Mouse (Mus musculus): ENCODE data around the gene Ucn2. TPM values are rescaled to one million over a fixed set of nuclear protein-coding genes. Genes with fewer than 3 reads are reported as not detected.

The Ucn2 gene
- polyA plus RNA-seq, 1 experiment from 2014 or later: not detected

DNA sequence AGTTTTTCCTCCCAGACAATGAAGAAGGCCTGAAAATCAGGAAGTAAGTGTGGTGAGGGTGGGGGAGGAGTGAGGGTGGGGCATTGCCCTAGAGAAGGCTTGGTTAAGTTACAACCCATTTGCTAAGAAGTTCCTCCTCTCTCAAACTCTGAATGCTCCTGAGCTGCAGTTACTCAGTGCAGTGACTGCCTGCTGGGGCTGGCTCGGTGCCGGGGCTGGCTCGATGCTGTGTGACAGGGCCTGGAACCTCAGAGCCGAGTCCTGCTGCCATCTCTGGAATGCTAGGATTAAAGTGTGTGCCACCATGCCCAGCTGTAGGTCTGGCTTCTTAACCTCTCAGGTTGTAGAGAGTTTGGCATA is 13.3 kb downstream of the Ucn2 start:
- Histone ChIP-seq H3K9me3 (replicated peaks) (no peaks in the 10 kb centered on the region), H3K4me1 (peaks cover 19% of the 10 kb centered on the region), H3K36me3 (no peaks in the 10 kb centered on the region), H3K27me3 (ENCODE audit: low read depth, poor library complexity, severe bottlenecking) (no peaks in the 10 kb centered on the region), H3K27ac (no peak overlapping the region), H3K4me3 (no peak overlapping the region)
- DNase-seq (ENCODE audit: low spot score): no peak
- 88% methylated on average over 4 of the region's 4 CpGs for WGBS

DNA sequence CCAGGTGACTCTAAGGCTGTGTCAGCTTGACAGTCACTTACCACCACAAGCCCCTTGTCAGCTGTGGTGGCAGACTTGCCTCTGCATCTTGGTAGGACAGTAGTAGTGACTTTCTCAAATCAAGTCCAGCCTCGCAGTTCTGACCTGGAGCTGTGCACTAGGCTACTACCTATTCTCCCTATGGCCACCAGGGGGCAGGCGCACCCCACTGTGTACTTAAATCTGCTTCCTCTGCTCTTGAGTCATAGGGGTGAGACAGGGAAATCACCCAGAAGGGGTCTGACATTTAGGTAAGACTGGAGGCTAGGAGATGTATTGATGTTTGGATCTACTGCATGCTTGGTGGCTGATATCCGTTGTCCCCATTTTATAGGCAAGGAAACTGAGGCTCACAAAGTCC is 14.9 kb downstream of the Ucn2 start:
- peak; percentile 83 for DNase-seq (ENCODE audit: low spot score)
- H3K9me3 ChIP-seq (replicated peaks): no peaks in the 10 kb centered on the region
- H3K36me3 ChIP-seq: no peaks in the 10 kb centered on the region
- H3K4me1 ChIP-seq: peaks cover 9% of the 10 kb centered on the region
- H3K4me3 ChIP-seq: no peak overlapping the region
- no peaks in the 10 kb centered on the region for H3K27me3 ChIP-seq (ENCODE audit: low read depth, poor library complexity, severe bottlenecking)
- H3K27ac ChIP-seq: no peak overlapping the region
- 10% methylated on average over 3 of the region's 3 CpGs for WGBS

DNA sequence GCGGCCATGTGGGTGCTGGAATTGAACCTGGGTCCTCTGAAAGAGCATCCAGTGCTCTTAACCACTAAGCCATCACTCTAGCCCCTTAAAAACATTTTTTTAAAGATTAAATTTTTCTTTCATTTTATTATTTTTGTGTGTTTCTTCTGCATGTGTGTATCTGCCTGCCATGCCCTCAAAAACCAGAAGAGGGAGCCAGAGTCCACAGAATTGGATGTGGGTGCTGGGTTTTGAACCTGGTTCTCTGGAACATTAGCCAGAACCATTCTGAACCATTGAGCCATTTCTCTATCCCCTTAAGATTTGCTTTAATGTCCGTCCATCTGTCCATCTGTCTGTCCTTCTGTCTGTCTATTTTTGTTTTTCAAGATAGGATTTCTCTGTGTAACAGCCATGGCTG is 17.4 kb downstream of the Ucn2 start:
- 46% methylated on average over 2 of the region's 2 CpGs for WGBS
- no peak overlapping the region for H3K27ac ChIP-seq
- peak; percentile 68 for DNase-seq (ENCODE audit: low spot score)
- H3K27me3 ChIP-seq (ENCODE audit: low read depth, poor library complexity, severe bottlenecking): no peaks in the 10 kb centered on the region
- H3K9me3 ChIP-seq (replicated peaks): no peaks in the 10 kb centered on the region
- H3K4me3 ChIP-seq: no peak overlapping the region
- 0 out of 2 replicates have a peak, but pooled peaks cover 10% of the 10 kb centered on the region for H3K4me1 ChIP-seq
- no peaks in the 10 kb centered on the region for H3K36me3 ChIP-seq

DNA sequence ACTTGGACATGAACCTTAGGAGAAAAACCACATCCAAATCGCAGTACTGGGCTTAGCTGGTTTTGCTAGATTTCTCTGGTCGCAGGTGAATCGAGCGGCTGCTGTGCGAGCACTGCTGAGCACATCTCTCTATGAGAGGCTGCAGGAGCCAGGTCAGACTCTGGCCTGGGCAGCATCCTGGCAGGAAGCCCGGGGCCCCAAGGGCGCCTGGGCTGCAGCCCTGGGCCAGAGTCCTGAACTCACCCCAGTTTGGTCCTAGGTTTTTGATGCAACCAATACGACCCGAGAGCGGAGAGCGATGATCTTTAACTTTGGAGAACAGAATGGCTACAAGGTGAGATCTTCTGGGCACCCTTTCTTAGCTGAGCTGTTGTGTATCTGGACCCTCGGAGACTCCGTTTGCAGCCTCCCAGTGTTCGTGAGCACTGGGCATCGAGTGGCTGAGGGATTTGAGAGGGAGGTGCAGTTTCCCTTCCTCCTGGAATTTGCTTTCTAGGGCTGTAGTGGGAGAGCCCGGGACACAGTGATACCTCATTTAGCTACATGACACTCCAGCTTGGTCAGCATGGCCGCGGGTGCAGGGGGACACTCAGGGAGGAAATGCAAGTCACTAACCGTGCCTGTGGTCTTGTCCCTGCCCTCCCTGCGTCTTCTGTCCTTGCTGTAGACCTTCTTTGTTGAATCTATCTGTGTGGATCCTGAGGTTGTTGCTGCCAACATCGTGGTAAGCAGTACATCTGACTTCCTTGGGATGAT is 21.4 kb downstream of the Ucn2 start:
- Histone ChIP-seq H3K27ac (no peak overlapping the region), H3K36me3 (no peaks in the 10 kb centered on the region), H3K4me3 (no peak overlapping the region), H3K27me3 (ENCODE audit: low read depth, poor library complexity, severe bottlenecking) (no peaks in the 10 kb centered on the region), H3K4me1 (peaks cover 26% of the 10 kb centered on the region), H3K9me3 (replicated peaks) (no peaks in the 10 kb centered on the region)
- WGBS: 83% methylated on average over 21 of the region's 21 CpGs
- DNase-seq (ENCODE audit: low spot score): no peak

DNA sequence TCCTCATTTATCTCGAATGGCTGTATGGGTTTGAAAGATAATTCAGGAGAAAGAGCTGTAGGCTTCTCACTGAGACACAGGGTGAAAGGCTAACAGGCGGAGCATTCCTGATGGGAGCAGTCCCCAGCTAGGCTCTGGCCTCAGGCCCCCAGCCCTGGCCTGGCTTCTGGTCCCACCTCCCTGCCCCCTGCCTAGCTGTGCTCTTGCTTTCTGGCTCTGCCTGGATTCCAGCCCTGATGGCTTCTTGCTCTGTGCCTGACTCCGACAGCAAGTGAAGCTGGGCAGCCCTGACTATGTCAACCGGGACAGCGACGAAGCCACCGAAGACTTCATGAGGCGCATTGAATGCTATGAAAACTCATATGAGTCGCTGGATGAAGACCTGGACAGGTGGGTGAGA is 22.3 kb downstream of the Ucn2 start:
- Histone ChIP-seq H3K27ac (0 out of 2 replicates have a peak overlapping the region, but pooled peaks have one; percentile 0), H3K4me1 (peaks cover 26% of the 10 kb centered on the region), H3K9me3 (replicated peaks) (no peaks in the 10 kb centered on the region), H3K27me3 (ENCODE audit: low read depth, poor library complexity, severe bottlenecking) (no peaks in the 10 kb centered on the region), H3K36me3 (no peaks in the 10 kb centered on the region), H3K4me3 (no peak overlapping the region)
- no peak for DNase-seq (ENCODE audit: low spot score)
- WGBS: 91% methylated on average over 9 of the region's 9 CpGs

DNA sequence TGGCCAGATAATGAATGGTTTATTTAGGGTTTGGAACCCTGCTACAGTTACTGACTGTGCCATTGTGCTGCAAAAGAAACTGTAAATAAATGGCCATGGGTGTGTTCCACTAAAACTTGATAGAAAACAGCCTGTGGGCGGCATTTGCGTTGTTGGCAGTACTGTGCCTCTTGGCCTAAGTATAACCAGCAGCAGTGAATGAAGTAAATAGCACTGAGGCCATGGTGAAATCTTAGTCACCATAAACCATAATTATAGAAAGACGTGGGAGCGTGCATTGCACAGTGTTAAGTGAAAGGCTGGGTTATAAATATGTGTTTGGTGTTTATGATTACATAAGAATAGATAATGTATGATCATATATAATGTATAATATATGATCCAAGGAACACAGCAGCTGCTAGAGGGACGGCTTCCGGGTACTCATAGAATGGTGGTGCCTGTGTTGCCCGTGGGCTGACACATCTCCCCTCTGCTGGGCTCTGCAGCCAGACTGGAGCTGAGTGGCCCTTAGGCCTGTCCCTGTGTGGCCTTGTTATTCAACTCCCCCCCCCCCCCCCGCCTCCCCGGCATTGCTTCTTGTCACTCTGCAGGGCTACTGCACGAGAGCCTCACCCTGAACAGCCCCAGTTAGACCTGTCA is 23.3 kb downstream of the Ucn2 start:
- Histone ChIP-seq H3K36me3 (no peaks in the 10 kb centered on the region), H3K27me3 (ENCODE audit: low read depth, poor library complexity, severe bottlenecking) (no peaks in the 10 kb centered on the region), H3K4me1 (peaks cover 26% of the 10 kb centered on the region), H3K27ac (no peak overlapping the region), H3K9me3 (replicated peaks) (no peaks in the 10 kb centered on the region), H3K4me3 (no peak overlapping the region)
- 69% methylated on average over 10 of the region's 10 CpGs for WGBS
- DNase-seq (ENCODE audit: low spot score): no peak

DNA sequence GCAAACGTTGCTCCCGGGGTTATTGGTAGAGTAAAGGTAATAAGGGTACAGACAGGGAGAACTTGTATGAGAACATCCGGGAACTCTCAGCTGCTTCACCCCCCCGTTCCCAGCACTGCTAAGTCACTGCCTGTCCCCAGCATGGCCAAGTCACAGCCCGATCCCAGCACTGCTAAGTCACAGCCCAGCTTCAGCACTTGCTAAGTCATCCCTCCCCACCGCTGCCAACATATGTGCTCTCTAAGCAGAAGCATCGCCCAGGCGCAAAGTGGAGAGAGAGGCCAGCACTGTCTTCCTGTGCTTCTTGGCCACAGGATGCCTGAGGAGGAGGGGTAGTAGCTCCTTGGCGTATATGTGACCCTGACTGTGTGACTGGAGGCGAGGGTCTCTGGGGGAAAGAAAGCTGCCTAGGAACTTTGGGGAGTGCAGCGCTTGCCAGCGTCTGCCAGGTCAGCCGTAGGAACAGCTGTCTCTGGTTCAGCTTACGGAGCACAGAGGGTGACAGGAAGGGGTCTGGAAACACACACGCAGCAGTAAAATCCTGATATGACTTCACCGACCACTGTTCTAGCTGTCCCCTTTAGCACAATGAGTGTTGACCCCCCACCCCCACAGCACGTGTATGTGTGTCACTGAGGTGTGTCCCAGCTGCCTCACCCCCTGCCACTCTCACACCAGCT is 24.0 kb downstream of the Ucn2 start:
- Histone ChIP-seq H3K27ac (peak overlapping the region; percentile 17; the same call in 1 of the 2 replicates), H3K36me3 (no peaks in the 10 kb centered on the region), H3K9me3 (replicated peaks) (no peaks in the 10 kb centered on the region), H3K4me3 (no peak overlapping the region), H3K27me3 (ENCODE audit: low read depth, poor library complexity, severe bottlenecking) (no peaks in the 10 kb centered on the region), H3K4me1 (peaks cover 26% of the 10 kb centered on the region)
- DNase-seq (ENCODE audit: low spot score): no peak
- WGBS: 35% methylated on average over 17 of the region's 17 CpGs

DNA sequence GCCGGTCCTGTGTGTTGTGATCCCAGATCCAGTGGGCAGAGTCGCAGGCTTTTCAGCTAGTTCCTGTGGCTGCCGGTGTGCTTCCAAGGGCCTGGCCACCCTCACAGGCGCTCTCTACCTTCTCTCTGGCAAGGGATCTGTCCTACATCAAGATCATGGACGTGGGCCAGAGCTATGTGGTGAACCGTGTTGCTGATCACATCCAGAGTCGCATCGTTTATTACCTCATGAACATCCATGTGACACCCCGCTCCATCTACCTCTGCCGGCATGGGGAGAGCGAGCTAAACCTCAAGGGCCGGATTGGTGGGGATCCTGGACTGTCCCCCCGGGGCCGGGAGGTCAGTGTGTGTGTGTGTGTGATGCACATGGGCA is 24.5 kb downstream of the Ucn2 start:
- H3K4me1 ChIP-seq: peaks cover 26% of the 10 kb centered on the region
- 78% methylated on average over 14 of the region's 14 CpGs for WGBS
- H3K36me3 ChIP-seq: no peaks in the 10 kb centered on the region
- no peak overlapping the region for H3K4me3 ChIP-seq
- no peaks in the 10 kb centered on the region for H3K9me3 ChIP-seq (replicated peaks)
- peak overlapping the region; percentile 4; the same call in 1 of the 2 replicates for H3K27ac ChIP-seq
- DNase-seq (ENCODE audit: low spot score): no peak
- no peaks in the 10 kb centered on the region for H3K27me3 ChIP-seq (ENCODE audit: low read depth, poor library complexity, severe bottlenecking)

DNA sequence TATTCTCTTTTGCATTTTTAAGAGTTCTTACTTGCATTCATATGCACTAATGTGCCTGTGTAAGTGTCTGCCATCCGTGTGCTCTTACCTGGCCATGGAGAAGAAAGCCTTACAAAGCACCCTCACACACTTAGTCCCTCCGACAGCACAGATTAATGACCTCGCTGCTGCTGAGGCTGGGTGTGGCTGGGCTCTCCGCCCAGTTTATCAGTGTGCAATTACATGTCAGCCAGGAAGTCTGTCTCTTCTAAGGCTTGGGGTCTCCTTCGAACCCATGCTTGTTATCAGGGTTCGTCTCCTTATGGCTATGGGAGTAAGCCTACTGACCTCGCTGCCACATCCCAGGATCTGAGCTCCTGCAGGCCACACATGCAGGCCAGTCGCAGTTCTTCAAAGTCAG is 29.6 kb downstream of the Ucn2 start:
- H3K27ac ChIP-seq: no peak overlapping the region
- 53% methylated on average over 8 of the region's 8 CpGs for WGBS
- H3K9me3 ChIP-seq (replicated peaks): no peaks in the 10 kb centered on the region
- H3K36me3 ChIP-seq: no peaks in the 10 kb centered on the region
- no peak for DNase-seq (ENCODE audit: low spot score)
- H3K4me3 ChIP-seq: no peak overlapping the region
- 0 out of 2 replicates have a peak, but pooled peaks cover 8% of the 10 kb centered on the region for H3K4me1 ChIP-seq
- no peaks in the 10 kb centered on the region for H3K27me3 ChIP-seq (ENCODE audit: low read depth, poor library complexity, severe bottlenecking)

DNA sequence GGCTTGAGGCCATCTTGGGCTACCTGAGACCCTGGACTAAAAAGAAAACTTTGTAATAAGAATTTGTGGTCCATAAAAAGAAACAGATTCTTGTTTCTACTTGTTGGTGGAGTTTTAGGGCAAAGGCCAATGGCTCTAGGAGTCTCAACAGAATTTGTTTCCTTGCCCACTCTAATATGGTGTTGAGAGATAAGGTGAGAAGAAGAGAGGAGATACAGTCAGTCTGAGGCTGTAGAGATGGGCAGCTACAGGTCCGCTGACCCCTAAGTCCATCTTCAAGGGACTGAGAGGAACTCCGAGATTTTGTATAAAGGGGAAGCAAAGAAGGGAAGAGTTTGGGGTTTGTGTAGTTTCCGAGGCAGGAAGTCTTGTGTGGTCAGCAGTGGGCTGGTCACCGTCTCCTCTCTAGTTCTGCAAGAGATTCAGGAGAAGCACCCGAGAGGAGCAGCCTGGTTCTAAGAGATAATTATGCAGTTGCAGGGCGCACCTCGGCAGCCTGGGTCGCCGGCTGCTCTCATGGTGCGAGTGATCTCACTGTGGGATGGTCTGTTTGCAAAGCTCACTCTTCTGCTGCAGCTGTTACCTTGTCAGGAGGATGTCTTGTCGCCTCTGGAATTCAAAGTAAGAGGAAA is 31.3 kb downstream of the Ucn2 start:
- Histone ChIP-seq H3K27me3 (ENCODE audit: low read depth, poor library complexity, severe bottlenecking) (no peaks in the 10 kb centered on the region), H3K36me3 (no peaks in the 10 kb centered on the region), H3K27ac (no peak overlapping the region), H3K9me3 (replicated peaks) (no peaks in the 10 kb centered on the region), H3K4me3 (no peak overlapping the region), H3K4me1 (0 out of 2 replicates have a peak, but pooled peaks cover 7% of the 10 kb centered on the region)
- DNase-seq (ENCODE audit: low spot score): no peak
- 47% methylated on average over 11 of the region's 11 CpGs for WGBS

DNA sequence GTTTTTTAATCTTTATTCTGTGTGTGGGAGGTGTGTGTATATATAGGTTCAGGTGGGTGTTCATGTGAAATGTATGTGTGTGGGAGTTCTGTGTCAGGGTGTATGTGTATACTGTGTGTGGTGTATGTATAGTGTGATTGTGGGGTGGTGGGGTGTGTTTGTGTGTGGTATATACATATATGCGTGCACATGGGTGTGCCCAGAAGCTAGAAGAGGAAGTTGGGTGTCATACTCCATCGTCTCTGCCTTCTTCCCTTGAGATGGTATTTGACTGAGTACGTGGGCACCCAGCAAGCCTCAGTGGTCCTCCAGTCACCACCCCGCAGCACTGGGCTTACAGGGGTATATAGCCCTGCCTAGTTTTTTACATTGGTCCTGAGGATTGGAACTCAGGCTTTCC is 35.6 kb downstream of the Ucn2 start:
- Histone ChIP-seq H3K4me3 (no peak overlapping the region), H3K4me1 (no peaks in the 10 kb centered on the region), H3K9me3 (replicated peaks) (no peaks in the 10 kb centered on the region), H3K36me3 (no peaks in the 10 kb centered on the region), H3K27ac (no peak overlapping the region), H3K27me3 (ENCODE audit: low read depth, poor library complexity, severe bottlenecking) (no peaks in the 10 kb centered on the region)
- 81% methylated on average over 4 of the region's 4 CpGs for WGBS
- no peak for DNase-seq (ENCODE audit: low spot score)

DNA sequence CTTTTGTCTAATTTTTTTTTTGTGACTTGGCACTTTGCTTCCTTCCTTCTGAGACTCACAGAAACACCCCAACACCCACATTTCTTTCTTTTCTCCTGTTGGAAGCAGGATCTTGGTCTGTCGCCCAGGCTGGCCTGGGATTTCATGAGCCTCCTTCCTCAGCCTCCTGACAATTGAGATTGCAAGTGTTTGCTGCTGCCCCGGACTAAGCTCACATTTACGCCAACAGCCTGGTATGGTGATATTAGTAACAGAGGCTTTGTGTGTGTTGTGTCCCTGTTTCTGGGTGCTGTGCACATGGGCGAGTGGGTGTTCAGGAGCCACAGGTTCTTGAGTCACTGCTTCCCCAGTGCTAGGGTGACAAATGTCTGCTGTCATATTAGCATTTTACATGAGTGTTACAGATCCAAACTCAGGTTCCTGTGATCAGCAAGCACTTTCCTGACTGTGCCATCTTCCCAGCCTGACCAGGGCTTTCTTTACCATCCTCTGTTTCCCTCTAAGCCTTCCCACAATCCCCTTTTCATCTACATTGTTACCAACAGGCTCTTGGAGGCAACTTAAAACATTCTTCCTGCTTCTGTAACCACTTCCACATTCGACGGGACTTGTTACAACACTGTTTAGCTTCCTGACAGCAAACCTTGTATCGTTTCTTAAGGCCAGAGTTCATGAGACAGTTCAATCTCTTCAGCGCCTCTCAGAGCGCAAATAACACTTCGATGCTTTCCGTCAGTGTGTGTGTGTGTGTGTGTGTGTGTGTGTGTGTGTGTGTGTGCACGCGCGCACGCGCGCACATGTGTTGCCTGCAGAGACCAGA is 37.3 kb downstream of the Ucn2 start:
- Histone ChIP-seq H3K36me3 (no peaks in the 10 kb centered on the region), H3K4me3 (no peak overlapping the region), H3K27me3 (ENCODE audit: low read depth, poor library complexity, severe bottlenecking) (no peaks in the 10 kb centered on the region), H3K9me3 (replicated peaks) (no peaks in the 10 kb centered on the region), H3K27ac (no peak overlapping the region), H3K4me1 (no peaks in the 10 kb centered on the region)
- 91% methylated on average over 17 of the region's 17 CpGs for WGBS
- no peak for DNase-seq (ENCODE audit: low spot score)

All from limb, embryonic 10.5 days (tissue).